Mouse (Mus musculus): ENCODE results near the gene Vwa5b1.

Gene Vwa5b1

DNA sequence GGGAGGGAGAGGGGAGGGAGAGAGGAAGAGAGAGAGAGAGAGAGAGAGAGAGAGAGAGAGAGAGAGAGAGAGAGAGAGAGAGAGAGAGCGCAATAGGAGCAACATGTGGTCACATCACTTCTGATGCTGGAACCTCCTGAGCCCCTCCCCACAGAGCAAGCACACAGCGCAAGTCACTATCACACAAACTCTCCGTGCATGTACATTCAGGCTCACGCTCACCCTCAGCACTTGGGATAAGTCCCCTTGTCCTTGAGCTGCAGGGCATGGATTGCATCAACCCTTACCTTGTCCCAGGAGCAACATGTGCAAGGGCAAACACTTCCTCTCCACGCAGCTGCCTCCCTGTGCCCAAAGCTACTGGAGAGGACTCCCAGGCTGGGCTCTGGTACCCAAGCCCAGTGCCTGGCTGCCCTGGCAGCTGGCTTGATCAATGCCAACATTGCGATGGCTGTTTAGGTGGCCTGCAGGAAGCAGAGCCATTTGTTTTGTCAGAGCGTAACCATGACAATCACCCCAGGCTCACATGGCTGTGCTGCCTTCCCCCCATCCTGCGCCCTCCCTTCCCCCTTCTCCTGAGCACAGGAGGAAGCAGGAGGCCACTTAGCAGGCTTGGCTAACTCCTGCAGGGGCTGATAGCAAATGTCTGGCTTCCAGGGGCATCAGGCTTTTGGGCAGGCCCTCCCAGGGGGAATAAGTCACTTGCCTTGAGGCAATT, at the start of gene Vwa5b1:
TSS of gene Vwa5b1 (minus strand) at position 457 of the 718 bp plus-strand sequence.
- no peak for DNase-seq

DNA sequence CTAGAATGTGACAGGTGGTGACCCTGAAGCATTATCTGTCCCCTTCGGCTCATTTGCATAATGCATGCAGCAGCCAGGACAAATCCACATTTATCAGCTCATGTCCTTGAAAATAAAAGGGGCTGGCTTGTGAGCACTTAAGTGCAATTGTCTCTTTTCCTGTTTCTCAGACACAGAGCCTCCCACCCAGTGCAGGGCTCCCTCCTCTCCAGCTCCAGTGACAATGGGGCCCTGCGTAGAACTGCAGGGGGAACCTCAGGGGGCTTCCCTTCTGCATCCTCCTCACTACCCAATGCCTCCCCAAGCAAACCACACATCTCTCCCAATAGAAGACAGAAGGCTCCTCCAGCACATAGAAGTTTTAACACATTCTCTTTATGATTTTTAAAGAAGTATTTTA, 47.1 kb upstream of the Vwa5b1 start:
- DNase-seq, result no peak

DNA sequence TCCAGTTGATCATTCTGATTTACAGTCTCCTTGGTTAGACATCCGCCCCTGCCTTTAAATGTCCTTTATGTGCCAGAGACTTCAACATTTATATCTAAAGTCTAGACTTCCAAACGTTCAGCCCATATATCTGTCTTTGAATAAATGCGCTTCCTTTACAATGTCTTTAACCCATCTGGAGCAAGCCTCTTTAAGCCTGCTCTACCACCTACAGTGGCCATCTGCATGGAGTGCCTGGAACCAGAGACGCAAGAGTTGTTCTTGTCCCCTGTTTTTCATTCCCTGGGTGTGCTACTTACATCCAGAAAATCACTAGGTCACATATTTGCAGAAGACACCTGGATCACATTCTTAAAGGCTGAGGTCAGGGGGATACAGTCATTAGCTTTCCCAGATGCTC, 44.4 kb upstream of the Vwa5b1 start:
- no peak for DNase-seq

DNA sequence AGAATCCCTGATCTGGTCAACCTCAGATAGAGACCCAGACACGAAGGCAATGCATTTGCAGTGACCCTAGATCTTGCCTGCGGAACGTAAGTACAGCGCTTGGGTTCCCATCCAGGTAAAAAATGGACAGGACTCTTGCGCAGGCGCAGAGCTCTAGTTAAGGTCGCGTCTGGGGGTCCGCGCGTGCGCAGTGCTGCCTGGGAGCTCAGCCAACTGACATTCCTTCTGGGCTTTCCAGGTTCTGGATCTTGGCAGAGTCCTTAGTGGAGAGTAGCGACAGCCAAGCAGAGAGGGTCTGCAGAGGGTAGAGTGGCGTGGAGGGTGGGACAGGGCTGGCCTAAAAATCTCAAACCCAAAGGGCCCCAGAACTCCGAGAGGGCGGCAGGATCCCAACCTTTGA, 41.9 kb upstream of the Vwa5b1 start:
- DNase-seq, result no peak

DNA sequence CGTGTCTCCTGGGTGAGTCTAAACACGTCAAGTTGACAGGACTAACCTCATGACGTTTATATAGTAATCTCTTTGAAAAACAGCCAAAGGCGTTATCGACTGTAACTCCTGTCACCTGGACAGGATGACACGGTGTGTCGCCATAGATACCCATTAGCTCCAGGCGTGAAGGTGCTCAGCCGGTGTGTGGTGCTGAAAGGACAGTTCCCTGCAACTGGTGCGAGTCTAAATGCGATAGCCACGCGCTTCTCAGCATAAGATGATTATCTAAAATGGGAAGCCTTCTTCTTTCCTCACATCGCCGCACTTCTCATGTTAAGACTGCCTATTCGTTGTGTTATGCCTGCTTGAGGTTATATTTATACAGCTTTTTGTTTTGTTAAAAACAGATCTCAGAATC, 40.8 kb upstream of the Vwa5b1 start:
- DNase-seq, result peak in 1 of 2 experiments; percentile 3

DNA sequence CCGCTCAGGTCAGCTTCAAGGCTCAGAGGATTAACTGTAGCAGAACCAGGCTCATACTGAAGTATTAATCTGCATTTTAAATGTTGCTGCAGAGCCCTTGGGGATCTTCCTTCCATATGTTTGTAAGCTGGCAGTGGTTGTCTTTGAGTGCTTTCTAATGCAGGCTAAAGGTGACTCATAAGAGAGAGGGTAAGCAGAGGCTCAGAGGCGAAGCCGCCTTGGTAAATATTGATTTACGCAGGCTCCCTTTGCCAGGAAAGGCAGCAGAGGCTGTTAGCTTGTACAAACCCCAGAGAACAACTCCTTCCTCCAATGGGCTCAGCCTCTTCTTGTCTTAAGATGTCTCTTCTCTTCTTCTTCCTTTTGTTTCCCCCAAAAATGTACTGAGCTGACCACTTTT, 36.5 kb upstream of the Vwa5b1 start:
- DNase-seq, result no peak

DNA sequence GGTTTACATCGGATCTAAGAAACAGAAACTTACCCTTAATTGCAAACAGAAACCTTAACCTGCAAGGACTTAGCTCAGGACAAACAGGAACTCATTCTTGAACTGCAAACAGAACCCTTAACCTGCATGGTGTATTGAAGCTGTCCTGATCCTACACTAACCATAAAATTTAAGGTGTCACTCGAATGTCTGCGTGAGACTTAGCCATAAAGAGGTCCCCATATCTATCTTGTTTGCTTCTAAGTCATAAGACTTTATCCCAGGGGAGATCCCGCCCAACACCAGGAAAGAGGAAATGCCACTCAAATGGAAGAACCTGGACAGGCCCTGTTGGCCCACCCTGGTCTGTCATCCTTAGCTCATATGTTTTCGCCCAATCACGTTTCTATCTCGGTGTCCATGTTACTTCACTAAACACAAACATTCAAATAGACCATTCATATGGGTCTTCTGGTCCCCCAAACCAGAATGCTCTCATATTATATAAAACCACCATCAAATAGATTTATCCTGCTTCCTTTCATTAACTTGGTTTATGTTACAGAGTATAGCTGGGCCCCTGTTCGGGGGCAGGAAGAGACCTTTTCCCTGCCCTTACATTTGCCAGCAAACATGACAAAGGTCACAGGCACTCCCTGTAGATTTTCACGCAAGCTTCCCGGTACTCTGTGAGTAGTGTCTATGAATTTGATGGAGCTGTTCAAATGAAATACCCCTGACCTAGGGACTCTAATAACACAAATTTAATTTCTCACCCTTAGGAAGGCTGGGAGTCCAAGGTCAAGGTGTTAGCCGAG, 34.6 kb upstream of the Vwa5b1 start:
- DNase-seq, result no peak

DNA sequence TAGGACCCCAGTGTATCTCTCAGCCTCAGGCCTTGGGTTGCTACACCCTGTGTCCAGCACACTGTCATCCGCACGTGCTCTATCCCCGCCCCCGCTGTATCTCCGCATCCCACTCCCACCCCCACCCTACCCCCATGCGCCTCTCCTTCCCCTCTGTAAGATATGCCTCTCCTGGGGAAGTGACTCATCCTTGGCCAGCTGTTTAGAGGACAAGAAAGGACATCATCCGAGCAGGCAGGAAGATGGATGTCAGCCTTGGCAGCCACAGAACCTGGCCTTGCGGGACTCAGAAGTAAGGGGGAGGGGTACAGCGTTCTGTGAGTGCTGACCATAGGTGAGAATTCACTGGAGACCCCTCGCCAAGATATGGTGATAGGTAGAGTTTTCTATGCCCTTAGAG, 30.8 kb upstream of the Vwa5b1 start:
- no peak for DNase-seq

DNA sequence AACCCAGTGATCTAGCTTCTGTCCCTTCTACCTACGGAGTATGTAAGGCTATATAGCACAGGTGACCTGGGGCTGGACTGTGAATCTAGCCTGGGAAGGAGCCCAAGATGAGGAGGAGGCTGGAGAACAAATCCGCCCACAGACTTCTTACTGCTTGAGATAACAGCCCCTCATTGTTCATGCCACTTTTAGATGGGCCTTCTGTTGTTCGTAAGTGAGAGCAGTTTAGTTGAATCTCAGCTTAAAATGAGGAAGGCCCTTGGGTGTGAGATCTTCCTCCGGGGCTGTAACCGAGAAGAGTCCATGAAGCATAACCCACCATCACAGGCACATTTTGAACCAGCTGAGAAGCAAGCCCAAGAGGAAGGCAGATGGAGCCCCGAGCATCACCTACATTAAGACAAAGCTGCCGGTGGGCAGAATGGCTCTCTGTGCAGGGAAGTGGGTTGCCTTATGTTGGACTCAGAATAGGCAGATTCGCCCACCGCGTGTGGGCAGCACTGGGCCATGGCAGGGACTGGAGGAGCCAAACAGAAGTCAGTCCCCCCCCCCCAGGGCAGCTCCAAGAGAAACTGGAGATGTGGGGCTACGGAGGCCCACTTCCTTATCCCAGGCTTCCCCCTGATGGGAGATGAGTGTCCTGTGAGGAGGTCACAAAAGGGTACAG, 24.4 kb upstream of the Vwa5b1 start:
- DNase-seq, result no peak

DNA sequence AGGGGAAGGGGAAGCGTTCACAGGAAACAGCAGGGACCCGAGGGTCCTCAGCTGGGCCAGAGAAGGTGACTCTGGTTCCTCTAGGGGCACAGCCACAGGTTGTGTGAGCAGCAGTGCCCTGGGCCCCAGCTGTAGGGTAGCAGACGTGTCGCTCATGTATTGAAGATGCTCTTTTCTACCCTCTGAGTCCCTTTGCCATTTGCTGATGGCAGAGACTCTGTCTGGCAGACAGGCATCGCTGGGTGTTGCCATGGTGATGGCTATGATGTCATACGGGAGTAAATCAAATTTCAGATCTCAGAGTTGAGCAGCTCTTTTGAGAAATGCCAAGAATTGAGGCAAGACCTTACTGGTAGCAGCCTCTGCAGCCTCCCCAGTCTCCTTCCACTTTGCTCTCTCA, 17.4 kb upstream of the Vwa5b1 start:
- no peak for DNase-seq

DNA sequence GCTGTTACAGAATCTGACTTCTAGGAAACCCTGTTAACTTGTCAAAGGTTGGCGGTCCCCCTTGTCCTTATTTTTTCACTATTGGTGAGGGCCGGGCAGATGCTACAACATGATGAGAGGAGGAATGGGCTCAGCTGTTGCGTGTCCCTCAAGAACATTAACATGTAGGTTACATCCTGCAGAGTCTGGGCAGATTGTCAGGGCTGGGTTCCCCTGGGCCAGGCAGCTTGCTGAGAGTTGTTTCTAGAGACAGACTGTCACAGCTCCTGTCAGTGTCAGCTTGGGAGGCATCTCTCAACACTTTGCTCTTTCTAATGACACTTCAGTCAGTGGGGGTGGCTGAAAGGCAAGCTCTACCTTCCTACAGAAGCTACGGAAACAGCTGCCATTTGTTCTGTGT, 16.2 kb upstream of the Vwa5b1 start:
- DNase-seq, result no peak

DNA sequence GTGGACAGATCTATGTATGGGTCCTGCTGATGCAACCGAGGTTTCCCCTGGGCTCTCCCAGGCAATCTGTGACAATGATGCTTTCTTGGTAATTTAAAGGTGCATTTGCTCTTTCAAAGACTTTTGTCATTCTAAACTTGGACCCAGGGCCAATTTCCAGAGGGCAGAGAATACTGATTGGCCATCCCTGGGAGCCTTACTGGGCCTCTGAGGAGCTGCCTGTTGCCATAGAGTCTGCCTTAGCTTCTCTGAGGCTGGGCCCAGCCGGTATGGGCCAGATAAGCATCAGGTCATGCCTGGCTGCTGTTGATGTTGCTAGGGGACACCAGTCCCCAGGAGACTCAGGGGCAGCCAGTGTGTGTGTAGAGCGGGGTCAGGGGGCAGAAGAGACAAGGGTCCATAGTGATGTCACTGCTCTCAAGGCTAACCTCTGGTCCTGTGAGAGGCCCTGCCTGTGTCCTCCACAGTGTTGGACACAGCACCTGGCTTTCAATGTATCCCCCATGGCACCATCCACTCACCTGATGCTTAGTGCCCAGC, 12.5 kb upstream of the Vwa5b1 start:
- DNase-seq, result no peak

DNA sequence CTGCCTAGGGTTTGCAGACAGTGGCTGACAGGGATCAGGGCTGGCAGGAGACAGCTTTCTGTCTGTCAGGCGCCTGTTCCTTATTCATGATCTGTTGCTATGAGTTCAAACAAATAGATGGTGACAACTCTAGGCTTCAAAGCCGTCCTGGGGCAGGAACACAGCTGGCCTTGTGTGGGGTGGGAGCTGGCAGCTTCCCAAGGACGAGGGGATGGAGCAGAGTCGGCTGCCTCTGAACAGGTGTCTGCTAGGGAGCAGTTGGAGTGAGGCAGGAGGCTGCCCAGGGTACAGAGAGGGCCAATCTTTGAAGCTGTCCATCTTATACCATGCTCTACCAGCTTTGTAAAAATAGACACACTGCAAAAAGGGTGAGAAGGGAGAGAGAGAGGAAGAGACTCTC, 6.6 kb upstream of the Vwa5b1 start:
- no peak for DNase-seq

DNA sequence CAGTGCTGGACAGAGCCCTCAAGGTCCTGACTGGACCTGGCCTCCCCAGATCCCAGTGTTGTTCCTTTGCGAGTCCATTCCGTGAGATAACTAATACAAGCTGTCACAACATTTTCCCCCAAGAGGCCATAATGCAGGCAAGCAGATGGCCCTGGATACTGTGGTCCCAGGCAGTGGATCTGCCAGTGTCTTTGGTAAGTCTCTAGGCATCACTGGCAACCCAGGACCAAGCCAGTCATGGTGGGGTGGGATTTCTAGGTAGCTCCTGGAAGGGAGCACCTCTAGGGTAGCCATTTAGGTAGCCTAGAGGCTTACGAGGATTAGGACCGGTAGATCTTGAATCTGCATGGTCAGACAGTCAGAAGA, 445 bp upstream of the Vwa5b1 start:
- no peak for DNase-seq

DNA sequence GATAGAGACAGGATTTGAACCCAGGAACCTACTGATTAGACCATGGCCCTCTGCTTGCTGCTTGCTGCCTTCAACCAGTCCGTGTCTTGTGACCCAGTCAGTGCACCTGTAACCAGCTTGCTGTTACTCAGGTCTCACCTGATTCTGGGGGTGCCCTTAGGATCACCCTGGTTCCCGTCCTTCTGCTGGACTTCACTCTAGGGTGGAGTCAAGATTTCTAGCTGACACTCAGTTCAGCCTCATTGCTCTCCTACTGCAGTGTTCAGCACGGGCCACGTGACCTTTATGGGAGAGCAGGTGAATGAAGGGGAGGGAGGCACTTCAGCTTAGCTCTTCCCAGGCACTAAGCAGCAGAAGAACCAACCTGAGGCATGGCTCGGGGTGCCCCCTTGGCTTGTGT, 7.4 kb downstream of the Vwa5b1 start:
- DNase-seq, result no peak

DNA sequence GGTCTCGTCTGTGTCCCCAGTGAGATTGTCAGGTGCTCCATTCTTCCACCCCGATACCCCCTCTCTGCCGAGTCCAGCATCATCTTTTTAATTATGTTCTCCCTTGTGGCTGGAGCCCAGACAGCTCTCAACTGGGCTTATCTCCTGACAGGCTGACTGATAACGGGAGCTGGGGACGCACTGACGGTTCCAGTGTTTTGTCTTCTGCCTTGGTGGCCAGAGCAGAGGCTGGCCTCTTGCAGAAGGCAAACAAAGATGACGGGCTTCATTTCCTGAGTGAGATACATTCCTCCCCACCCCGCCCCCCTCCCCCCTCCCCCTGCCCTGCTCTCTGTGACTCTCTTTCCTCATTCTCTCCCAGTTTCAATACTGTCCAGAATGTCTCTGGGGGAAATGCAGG, 21.2 kb downstream of the Vwa5b1 start:
- no peak for DNase-seq

DNA sequence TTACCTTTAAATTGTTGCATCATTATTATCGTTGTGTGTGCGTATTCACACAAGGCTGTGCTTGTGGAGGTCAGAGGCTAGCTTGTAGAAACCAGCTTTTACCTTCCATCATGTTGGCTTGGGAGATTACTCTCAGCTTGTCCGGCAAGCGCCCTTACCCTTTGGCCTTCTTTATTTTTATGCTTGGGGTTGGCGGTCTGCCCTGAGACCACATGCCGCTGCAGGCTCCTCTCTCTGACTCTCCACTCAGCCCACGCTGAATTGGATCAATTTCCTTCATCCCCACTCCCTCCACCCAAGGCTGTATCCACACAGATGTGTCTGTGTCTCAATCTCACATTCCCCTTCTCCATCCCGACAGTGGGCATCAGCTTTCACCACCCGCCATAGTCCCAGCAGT, 33.8 kb downstream of the Vwa5b1 start:
- no peak for DNase-seq

DNA sequence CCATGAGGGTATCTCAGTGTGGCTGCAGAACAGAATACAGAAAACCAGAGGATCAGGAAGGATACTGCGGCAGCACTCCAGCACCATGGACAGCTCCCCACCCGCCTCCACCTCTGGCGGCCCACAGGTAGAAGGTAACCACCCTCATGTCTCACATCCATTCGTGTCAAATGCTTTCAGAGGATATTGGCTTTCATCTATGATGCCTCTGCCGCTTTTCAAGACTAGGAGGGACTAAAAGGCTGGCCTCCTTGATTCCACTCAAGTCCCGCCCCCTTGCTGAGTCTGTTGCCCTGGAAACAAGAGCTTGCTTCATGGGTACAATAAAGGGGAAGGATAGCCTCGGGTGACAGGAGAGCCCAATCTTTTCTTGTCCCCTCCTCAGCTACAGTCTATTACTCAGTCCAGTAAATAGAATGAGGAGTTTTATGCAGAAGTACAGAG, 37.8 kb downstream of the Vwa5b1 start:
- peak; percentile 13 to 15 for DNase-seq

DNA sequence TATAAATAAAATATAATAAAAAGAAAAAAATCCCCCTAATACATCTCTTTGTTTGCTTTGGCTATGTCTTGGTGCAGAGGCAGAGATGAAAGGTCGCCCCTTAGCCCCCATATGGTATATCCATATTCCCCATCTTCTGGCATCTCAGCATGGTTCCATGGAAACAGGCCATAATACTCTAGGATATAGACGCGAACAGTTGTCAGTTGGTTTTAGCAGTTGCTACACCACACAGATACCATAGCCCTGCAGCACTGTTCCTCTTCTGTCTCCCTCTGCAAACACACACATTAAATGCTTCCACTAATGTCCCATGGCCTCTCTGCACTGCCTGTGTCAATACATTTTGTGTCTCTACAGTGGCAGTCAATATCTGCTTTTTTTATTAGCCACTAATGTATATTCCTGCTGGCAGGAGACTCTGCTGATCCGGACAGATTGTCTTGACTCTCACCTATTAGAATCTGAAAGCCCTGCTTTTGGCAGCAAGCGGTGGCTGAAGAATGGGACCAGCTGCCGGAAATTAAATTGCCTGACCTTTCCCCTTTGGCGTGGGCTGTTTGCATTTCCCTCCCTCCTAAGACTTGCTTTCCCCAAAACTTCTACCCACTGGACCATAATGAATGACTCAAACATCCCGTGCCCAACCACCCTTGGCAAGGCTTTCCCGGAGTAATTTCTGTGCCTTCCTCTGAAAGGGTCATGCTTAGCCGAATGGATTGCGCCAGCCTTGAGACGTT, 39.1 kb downstream of the Vwa5b1 start:
- DNase-seq, result no peak

DNA sequence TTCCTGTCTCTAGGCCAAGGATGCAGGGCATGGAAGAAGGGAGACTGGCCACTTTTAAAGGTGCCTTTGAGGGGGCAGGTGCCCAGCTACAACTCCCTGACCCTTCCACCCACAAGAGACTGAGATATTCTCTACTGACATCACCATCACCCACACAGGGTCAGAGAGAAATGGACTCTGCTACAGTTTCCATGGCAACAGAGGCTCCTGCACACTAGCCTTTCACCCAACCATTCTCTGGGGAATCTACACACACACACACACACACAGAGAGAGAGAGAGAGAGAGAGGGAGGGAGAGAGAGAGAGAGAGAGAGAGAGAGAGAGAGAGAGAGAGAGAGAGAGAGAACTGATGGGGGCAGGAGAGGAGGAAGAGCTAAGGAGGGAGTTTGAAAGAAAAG, 50.7 kb downstream of the Vwa5b1 start:
- DNase-seq, result no peak

DNA sequence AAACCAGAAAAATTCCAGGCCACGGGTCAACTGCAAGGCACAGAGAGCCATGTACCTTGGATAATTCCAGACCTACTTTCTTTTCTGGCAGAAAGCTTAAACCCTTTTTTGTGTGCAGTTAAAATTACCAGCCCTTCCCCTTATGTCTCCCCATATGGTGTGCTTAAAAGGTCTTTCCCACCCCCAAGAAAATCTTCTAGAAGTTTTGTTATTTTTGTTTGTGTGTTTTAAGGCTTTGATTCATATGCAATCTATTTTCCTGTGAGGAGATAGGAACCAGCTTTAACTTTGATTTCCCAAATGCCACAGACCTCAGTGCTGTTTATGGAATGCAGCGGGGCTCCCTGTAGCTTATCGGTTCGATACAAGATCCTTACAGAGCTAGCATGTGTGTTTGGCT, 53.2 kb downstream of the Vwa5b1 start:
- DNase-seq, result no peak

DNA sequence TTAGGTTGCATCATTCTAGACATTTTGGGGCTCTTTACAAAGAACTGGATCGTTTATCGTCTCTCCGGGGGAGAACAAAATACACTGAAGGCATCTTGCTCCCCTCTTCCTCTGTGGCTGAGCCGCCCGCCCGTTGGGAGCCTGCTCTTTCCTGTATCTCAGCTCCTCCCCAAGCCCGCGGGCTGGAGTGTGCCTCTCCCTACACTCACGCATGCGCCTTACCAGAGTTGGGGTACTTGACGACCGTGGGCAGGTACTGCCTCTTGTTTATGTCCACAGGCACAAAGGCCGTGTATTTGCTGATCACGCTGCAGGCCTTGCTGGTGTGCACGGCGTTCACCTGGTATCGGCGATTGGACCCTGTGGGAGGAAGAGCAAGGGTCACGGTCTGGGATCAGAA, 57.3 kb downstream of the Vwa5b1 start:
- no peak for DNase-seq

DNA sequence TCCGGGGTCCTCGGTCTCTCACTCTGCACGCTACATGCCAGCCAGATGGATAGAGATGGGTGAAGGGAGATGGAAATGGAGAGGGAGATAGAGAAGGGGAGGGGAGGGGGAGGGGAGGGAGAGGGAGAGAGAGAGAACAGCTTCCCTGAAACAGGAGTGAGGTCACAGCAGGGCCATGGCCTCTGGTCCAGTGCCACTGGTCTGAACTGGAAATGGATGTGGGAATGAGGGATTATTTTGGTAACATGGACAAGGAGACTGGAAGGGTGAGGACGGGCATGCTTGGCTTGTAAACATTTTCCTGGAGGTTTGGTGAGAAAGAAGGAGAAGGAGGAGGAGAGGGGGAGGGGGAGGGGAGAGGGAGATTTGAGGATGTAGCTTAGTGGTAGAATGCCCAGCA, 59.0 kb downstream of the Vwa5b1 start:
- DNase-seq, result no peak
